Mouse (Mus musculus): Measurements from ENCODE around the gene Clta. TPM values are rescaled to one million over a fixed set of nuclear protein-coding genes. Genes with fewer than 3 reads are reported as not detected.
"Not testable (repeated sequence)": the region's sequence is repeated elsewhere in the genome, so short reads cannot be mapped to it uniquely, and the experiment has no call there.

The Clta gene
- polyA plus RNA-seq, 1 experiment from 2014 or later = 217 TPM

GRCm38 (mm10) chr4:44043182-44043581 is 38.9 kb downstream of the Clta start:
- H3K36me3 ChIP-seq = peaks cover 59% of the 10 kb centered on the region
- 93% methylated on average over 4 of the region's 4 CpGs for WGBS
- H3K27me3 ChIP-seq (ENCODE audit: low read depth, poor library complexity, severe bottlenecking); H3K9me3 ChIP-seq (replicated peaks); DNase-seq (ENCODE audit: low spot score); H3K4me1 ChIP-seq; H3K27ac ChIP-seq; H3K4me3 ChIP-seq: not testable (repeated sequence)

- H3K9me3 ChIP-seq (replicated peaks) = no peaks in the 10 kb centered on the region
- no peak overlapping the region for H3K27ac ChIP-seq
- H3K4me1 ChIP-seq = no peaks in the 10 kb centered on the region
- WGBS = 88% methylated on average over 5 of the region's 5 CpGs
- H3K4me3 ChIP-seq = no peak overlapping the region
- DNase-seq (ENCODE audit: low spot score) = no peak
- no peaks in the 10 kb centered on the region for H3K27me3 ChIP-seq (ENCODE audit: low read depth, poor library complexity, severe bottlenecking)
- peaks cover 54% of the 10 kb centered on the region for H3K36me3 ChIP-seq
These were observed 40.6 kb downstream of the Clta start for GRCm38 (mm10) chr4:44044685-44045356.

GRCm38 (mm10) chr4:44046066-44046465 is 41.8 kb downstream of the Clta start:
- no peak overlapping the region for H3K27ac ChIP-seq
- no peak for DNase-seq (ENCODE audit: low spot score)
- H3K4me3 ChIP-seq = no peak overlapping the region
- no peaks in the 10 kb centered on the region for H3K9me3 ChIP-seq (replicated peaks)
- no peaks in the 10 kb centered on the region for H3K27me3 ChIP-seq (ENCODE audit: low read depth, poor library complexity, severe bottlenecking)
- H3K36me3 ChIP-seq = peaks cover 45% of the 10 kb centered on the region
- WGBS = 79% methylated on average over 5 of the region's 5 CpGs
- H3K4me1 ChIP-seq = no peaks in the 10 kb centered on the region

GRCm38 (mm10) chr4:44049812-44050211 is 45.6 kb downstream of the Clta start:
- peaks cover 38% of the 10 kb centered on the region for H3K36me3 ChIP-seq
- no peak overlapping the region for H3K27ac ChIP-seq
- no peaks in the 10 kb centered on the region for H3K27me3 ChIP-seq (ENCODE audit: low read depth, poor library complexity, severe bottlenecking)
- no peak for DNase-seq (ENCODE audit: low spot score)
- H3K4me1 ChIP-seq = no peaks in the 10 kb centered on the region
- H3K9me3 ChIP-seq (replicated peaks) = no peaks in the 10 kb centered on the region
- no peak overlapping the region for H3K4me3 ChIP-seq
- WGBS = 77% methylated on average over 5 of the region's 5 CpGs

- H3K27me3 ChIP-seq (ENCODE audit: low read depth, poor library complexity, severe bottlenecking) = no peaks in the 10 kb centered on the region
- no peak overlapping the region for H3K27ac ChIP-seq
- no peak overlapping the region for H3K4me3 ChIP-seq
- peaks cover 4% of the 10 kb centered on the region; the same call in 1 of the 2 replicates for H3K4me1 ChIP-seq
- WGBS = 95% methylated on average over 13 of the region's 13 CpGs
- H3K9me3 ChIP-seq (replicated peaks) = no peaks in the 10 kb centered on the region
- peaks cover 23% of the 10 kb centered on the region for H3K36me3 ChIP-seq
- DNase-seq (ENCODE audit: low spot score) = no peak
These were observed 55.4 kb downstream of the Clta start for GRCm38 (mm10) chr4:44059674-44060073.

- no peak overlapping the region for H3K27ac ChIP-seq
- WGBS = 74% methylated on average over 9 of the region's 9 CpGs
- H3K27me3 ChIP-seq (ENCODE audit: low read depth, poor library complexity, severe bottlenecking) = no peaks in the 10 kb centered on the region
- H3K4me3 ChIP-seq = no peak overlapping the region
- no peaks in the 10 kb centered on the region for H3K9me3 ChIP-seq (replicated peaks)
- peaks cover 11% of the 10 kb centered on the region for H3K4me1 ChIP-seq
- peaks cover 22% of the 10 kb centered on the region for H3K36me3 ChIP-seq
- DNase-seq (ENCODE audit: low spot score) = no peak
These were observed 57.8 kb downstream of the Clta start for GRCm38 (mm10) chr4:44062062-44062461.

GRCm38 (mm10) chr4:44062816-44063215 is 58.6 kb downstream of the Clta start:
- WGBS = 93% methylated on average over 14 of the region's 14 CpGs
- peaks cover 20% of the 10 kb centered on the region for H3K36me3 ChIP-seq
- H3K4me3 ChIP-seq = no peak overlapping the region
- H3K27me3 ChIP-seq (ENCODE audit: low read depth, poor library complexity, severe bottlenecking) = no peaks in the 10 kb centered on the region
- peaks cover 11% of the 10 kb centered on the region for H3K4me1 ChIP-seq
- no peak overlapping the region for H3K27ac ChIP-seq
- no peak for DNase-seq (ENCODE audit: low spot score)
- H3K9me3 ChIP-seq (replicated peaks) = no peaks in the 10 kb centered on the region

- H3K9me3 ChIP-seq (replicated peaks) = no peaks in the 10 kb centered on the region
- peak overlapping the region; percentile 16; the same call in 1 of the 2 replicates for H3K4me3 ChIP-seq
- WGBS = 34% methylated on average over 16 of the region's 16 CpGs
These were observed 61.2 kb downstream of the Clta start for GRCm38 (mm10) chr4:44065355-44066025.

GRCm38 (mm10) chr4:44066891-44067290 is 62.6 kb downstream of the Clta start:
- DNase-seq (ENCODE audit: low spot score) = no peak
- no peak overlapping the region for H3K27ac ChIP-seq
- peaks cover 6% of the 10 kb centered on the region for H3K36me3 ChIP-seq
- WGBS = 90% methylated on average over 6 of the region's 6 CpGs
- H3K4me1 ChIP-seq = peaks cover 23% of the 10 kb centered on the region
- no peaks in the 10 kb centered on the region for H3K9me3 ChIP-seq (replicated peaks)
- H3K4me3 ChIP-seq = no peak overlapping the region
- no peaks in the 10 kb centered on the region for H3K27me3 ChIP-seq (ENCODE audit: low read depth, poor library complexity, severe bottlenecking)

More at GRCm38 (mm10) chr4:44065355-44066025, 61.2 kb downstream of the Clta start:
- H3K27me3 ChIP-seq (ENCODE audit: low read depth, poor library complexity, severe bottlenecking) = no peaks in the 10 kb centered on the region
- peaks cover 10% of the 10 kb centered on the region for H3K36me3 ChIP-seq
- DNase-seq (ENCODE audit: low spot score) = peak; percentile 94
- H3K4me1 ChIP-seq = peaks cover 11% of the 10 kb centered on the region
- peak overlapping the region; percentile 77 for H3K27ac ChIP-seq

GRCm38 (mm10) chr4:44068736-44069135 is 64.5 kb downstream of the Clta start:
- Histone ChIP-seq H3K9me3 (replicated peaks) (no peaks in the 10 kb centered on the region), H3K36me3 (no peaks in the 10 kb centered on the region), H3K27me3 (ENCODE audit: low read depth, poor library complexity, severe bottlenecking) (no peaks in the 10 kb centered on the region), H3K27ac (no peak overlapping the region), H3K4me1 (peaks cover 25% of the 10 kb centered on the region), H3K4me3 (no peak overlapping the region)
- no peak for DNase-seq (ENCODE audit: low spot score)
- 67% methylated on average over 9 of the region's 9 CpGs for WGBS

GRCm38 (mm10) chr4:44069411-44069810 is 65.2 kb downstream of the Clta start:
- Histone ChIP-seq H3K27ac (no peak overlapping the region), H3K9me3 (replicated peaks) (no peaks in the 10 kb centered on the region), H3K4me3 (no peak overlapping the region), H3K27me3 (ENCODE audit: low read depth, poor library complexity, severe bottlenecking) (no peaks in the 10 kb centered on the region), H3K4me1 (peaks cover 25% of the 10 kb centered on the region), H3K36me3 (no peaks in the 10 kb centered on the region)
- 98% methylated on average over 4 of the region's 4 CpGs for WGBS
- DNase-seq (ENCODE audit: low spot score) = no peak

- Histone ChIP-seq H3K27me3 (ENCODE audit: low read depth, poor library complexity, severe bottlenecking) (no peaks in the 10 kb centered on the region), H3K27ac (no peak overlapping the region)
These were observed 66.4 kb downstream of the Clta start for GRCm38 (mm10) chr4:44070641-44071040.

GRCm38 (mm10) chr4:44071741-44072145 is 67.5 kb downstream of the Clta start:
- Histone ChIP-seq H3K4me3 (peak overlapping the region; percentile 93), H3K36me3 (no peaks in the 10 kb centered on the region), H3K4me1 (peaks cover 19% of the 10 kb centered on the region), H3K9me3 (replicated peaks) (no peaks in the 10 kb centered on the region), H3K27me3 (ENCODE audit: low read depth, poor library complexity, severe bottlenecking) (no peaks in the 10 kb centered on the region), H3K27ac (peak overlapping the region; percentile 89)
- WGBS = 17% methylated on average over 11 of the region's 11 CpGs
- no peak for DNase-seq (ENCODE audit: low spot score)

More at GRCm38 (mm10) chr4:44070641-44071040, 66.4 kb downstream of the Clta start:
- WGBS = 84% methylated on average over 4 of the region's 4 CpGs
- Histone ChIP-seq H3K36me3 (no peaks in the 10 kb centered on the region), H3K4me3 (no peak overlapping the region), H3K9me3 (replicated peaks) (no peaks in the 10 kb centered on the region), H3K4me1 (peaks cover 20% of the 10 kb centered on the region)
- DNase-seq (ENCODE audit: low spot score) = no peak

Measured in limb, embryonic 10.5 days (tissue).